Mouse (Mus musculus) kidney, postnatal 0 days (tissue): Measurements from ENCODE around the gene Sfta2. TPM values are rescaled to one million over a fixed set of nuclear protein-coding genes. Genes with fewer than 3 reads are reported as not detected.

Source experiments
- ATAC-seq: fragments of 200-750 bp; cut with Nextera tagmentation; replicated peaks from 2 replicates; pipeline ENCODE4 v1.8.0; 2017; ENCODE audit warnings: low read depth, moderate number of reproducible peaks, moderate TSS enrichment, moderate library complexity; ENCODE audit not compliant: low FRiP score
- DNase-seq: peaks from one replicate; pipeline ENCODE4 v3.0.0-alpha.2; 2016; ENCODE audit warnings: low spot score
- H3K27ac ChIP-seq: fragments of 300-500 bp; sonication (generic); 2 replicates; pipeline ENCODE4 v1.5.1; 2014; ENCODE audit warnings: mild to moderate bottlenecking
- H3K27me3 ChIP-seq: fragments of 300-500 bp; sonication (generic); 2 replicates; pipeline ENCODE4 v1.6.1; 2014; ENCODE audit warnings: low read length, mixed read lengths; ENCODE audit not compliant: insufficient read depth
- H3K36me3 ChIP-seq: fragments of 300-500 bp; sonication (generic); 2 replicates; pipeline ENCODE4 v1.6.1; 2014; ENCODE audit warnings: low read length, mixed read lengths; ENCODE audit not compliant: insufficient read depth
- H3K4me1 ChIP-seq: fragments of 300-500 bp; sonication (generic); replicated peaks from 2 replicates; pipeline ENCODE4 v1.6.1; 2014; ENCODE audit warnings: antibody characterized with exemption, low read length, mixed read lengths; ENCODE audit not compliant: insufficient read depth
- H3K4me2 ChIP-seq: fragments of 300-500 bp; sonication (generic); 2 replicates; pipeline ENCODE4 v1.6.1; 2014; ENCODE audit warnings: mild to moderate bottlenecking, low read length, moderate library complexity, mixed read lengths
- H3K4me3 ChIP-seq: fragments of 300-500 bp; sonication (generic); replicated peaks from 2 replicates; pipeline ENCODE4 v1.5.1; 2014; ENCODE audit warnings: low read depth, low read length
- H3K9ac ChIP-seq: fragments of 300-500 bp; sonication (generic); 2 replicates; pipeline ENCODE4 v1.6.1; 2014; ENCODE audit warnings: low read depth, low read length
- H3K9me3 ChIP-seq: fragments of 300-500 bp; sonication (generic); replicated peaks from 2 replicates; pipeline ENCODE4 v1.6.1; 2016; ENCODE audit warnings: low read length, inconsistent platforms, mixed read lengths
- CTCF ChIP-seq: IDR thresholded peaks from 2 replicates; pipeline ENCODE4 v1.5.1; 2016; ENCODE audit warnings: antibody characterized with exemption, low read depth, mild to moderate bottlenecking, moderate library complexity
- WGBS: fragments of 180-500 bp; shearing (Covaris S2); extraction: QIAGEN DNeasy Blood & Tissue Kit; methylation state at CpG from one replicate; pipeline ENCODE4 v1.1.7; 2014; 5-methylcytosine and 5-hydroxymethylcytosine counted together
- polyA plus RNA-seq: library from polyadenylated mRNA; unstranded; fragments of >200 nt; fragmentation: Nextera tagmentation; extraction: Ambion mirVana; gene quantifications from 2 replicates; pipeline ENCODE4 v1.2.1, GENCODE M21; 2015

Gene Sfta2
- polyA plus RNA-seq, 1 experiment from 2014 or later, result 5.0 TPM

DNA sequence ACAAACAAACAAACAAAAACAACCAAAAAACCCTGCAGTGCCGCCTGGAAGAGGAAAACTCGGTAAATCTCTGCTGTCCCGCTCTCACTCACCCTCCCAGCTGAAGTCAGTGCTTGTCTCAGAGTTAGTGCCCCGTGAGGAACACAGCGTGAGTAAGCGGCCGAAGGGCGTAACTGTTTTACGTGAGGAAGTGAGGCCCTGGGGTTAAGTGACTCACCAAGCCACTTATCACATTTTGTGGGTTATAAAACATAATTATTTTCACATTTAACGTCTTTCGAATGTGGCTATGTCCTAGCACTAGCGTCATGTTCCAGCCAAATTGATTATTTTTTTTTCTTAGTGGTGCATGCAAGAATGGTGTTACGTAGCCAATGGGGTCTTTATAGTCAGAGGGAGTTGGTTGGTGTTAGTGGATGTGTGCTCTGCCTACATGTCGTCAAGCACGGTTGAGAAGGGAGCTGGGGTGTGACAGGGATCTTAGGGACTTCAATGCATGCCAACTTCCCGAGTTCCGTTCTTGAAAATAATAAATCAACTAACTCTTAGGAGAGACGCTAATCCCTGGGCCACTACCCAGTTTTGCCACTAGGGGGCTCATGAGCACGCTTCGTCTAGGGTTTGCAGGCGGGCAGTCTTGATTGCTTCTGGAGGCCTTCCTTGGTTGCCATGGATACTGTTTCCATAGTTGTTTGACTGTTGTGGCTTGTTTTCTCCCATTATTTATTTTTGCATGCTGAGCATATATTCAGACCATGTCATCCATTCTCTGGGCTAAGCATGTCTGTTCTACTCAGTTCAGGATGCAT is 10.7 kb upstream of the Sfta2 start:
- TF ChIP-seq CTCF, result peak; percentile 98
- WGBS, result 26% methylated on average over 21 of the region's 21 CpGs
- Histone ChIP-seq H3K9ac (no peak overlapping the region), H3K27ac (no peak overlapping the region), H3K4me3 (no peak overlapping the region), H3K36me3 (no peaks in the 10 kb centered on the region), H3K4me1 (no peaks in the 10 kb centered on the region), H3K4me2 (peak overlapping the region; percentile 37), H3K9me3 (no peaks in the 10 kb centered on the region), H3K27me3 (no peaks in the 10 kb centered on the region)
- peak; percentile 92 for DNase-seq
- ATAC-seq, result peak; percentile 84

GRCm38 (mm10) chr17:35591219-35591578 is 10.2 kb upstream of the Sfta2 start:
- Histone ChIP-seq H3K4me2 (no peak overlapping the region), H3K4me3 (no peak overlapping the region), H3K27ac (no peak overlapping the region), H3K4me1 (no peaks in the 10 kb centered on the region), H3K9me3 (no peaks in the 10 kb centered on the region), H3K36me3 (no peaks in the 10 kb centered on the region), H3K27me3 (no peaks in the 10 kb centered on the region), H3K9ac (no peak overlapping the region)
- ATAC-seq (no peak), DNase-seq (no peak)
- 92% methylated on average over 7 of the region's 7 CpGs for WGBS
- no peak for TF ChIP-seq CTCF

DNA sequence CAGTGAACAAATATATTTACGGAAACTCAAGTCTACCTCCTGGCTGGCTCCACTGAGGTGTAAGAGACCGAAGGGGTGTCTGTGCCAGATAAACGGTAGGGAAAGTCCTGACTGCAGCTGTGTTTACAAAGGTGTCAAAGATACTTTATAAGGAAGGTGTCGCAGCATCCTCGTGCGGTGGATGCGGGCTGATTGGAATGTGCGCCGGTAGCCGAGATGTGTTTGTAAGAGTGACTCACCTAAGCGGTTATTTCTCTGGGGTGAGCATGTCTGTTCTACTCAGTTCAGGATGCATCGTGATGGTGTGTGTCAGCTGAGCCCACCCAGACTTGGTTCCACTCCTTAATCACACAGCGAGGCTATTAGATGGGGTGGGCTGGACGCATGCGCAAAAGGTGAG is 9.6 kb upstream of the Sfta2 start:
- no peaks in the 10 kb centered on the region for H3K9me3 ChIP-seq
- TF ChIP-seq CTCF, result no peak
- 86% methylated on average over 15 of the region's 15 CpGs for WGBS
- H3K27me3 ChIP-seq, result no peaks in the 10 kb centered on the region
- DNase-seq, result no peak
- ATAC-seq, result no peak
- no peak overlapping the region for H3K27ac ChIP-seq
- H3K36me3 ChIP-seq, result no peaks in the 10 kb centered on the region
- H3K9ac ChIP-seq, result no peak overlapping the region
- H3K4me1 ChIP-seq, result no peaks in the 10 kb centered on the region
- H3K4me3 ChIP-seq, result no peak overlapping the region
- H3K4me2 ChIP-seq, result no peak overlapping the region

- H3K27me3 ChIP-seq, result no peaks in the 10 kb centered on the region
- H3K27ac ChIP-seq, result no peak overlapping the region
- H3K9ac ChIP-seq, result no peak overlapping the region
- H3K9me3 ChIP-seq, result no peaks in the 10 kb centered on the region
- WGBS, result 79% methylated on average over 9 of the region's 9 CpGs
- DNase-seq, result no peak
- ATAC-seq, result no peak
- no peak for TF ChIP-seq CTCF
- no peaks in the 10 kb centered on the region for H3K4me1 ChIP-seq
- no peak overlapping the region for H3K4me2 ChIP-seq
- H3K4me3 ChIP-seq, result no peak overlapping the region
- no peaks in the 10 kb centered on the region for H3K36me3 ChIP-seq
Measured at GRCm38 (mm10) chr17:35592131-35592530, 9.2 kb upstream of the Sfta2 start.

- TF ChIP-seq CTCF, result no peak
- Histone ChIP-seq H3K4me1 (no peaks in the 10 kb centered on the region), H3K27ac (no peak overlapping the region), H3K9ac (no peak overlapping the region), H3K36me3 (no peaks in the 10 kb centered on the region), H3K27me3 (no peaks in the 10 kb centered on the region), H3K9me3 (no peaks in the 10 kb centered on the region), H3K4me2 (no peak overlapping the region), H3K4me3 (no peak overlapping the region)
- DNase-seq (no peak), ATAC-seq (no peak)
- 33% methylated on average over 4 of the region's 4 CpGs for WGBS
Measured at GRCm38 (mm10) chr17:35593786-35594185, 7.6 kb upstream of the Sfta2 start.

GRCm38 (mm10) chr17:35594456-35594855 is 6.9 kb upstream of the Sfta2 start:
- 85% methylated on average over 7 of the region's 7 CpGs for WGBS
- H3K4me1 ChIP-seq, result no peaks in the 10 kb centered on the region
- DNase-seq, result no peak
- H3K9ac ChIP-seq, result no peak overlapping the region
- no peak overlapping the region for H3K4me3 ChIP-seq
- TF ChIP-seq CTCF, result no peak
- H3K27ac ChIP-seq, result no peak overlapping the region
- no peak for ATAC-seq
- no peaks in the 10 kb centered on the region for H3K9me3 ChIP-seq
- H3K4me2 ChIP-seq, result no peak overlapping the region
- no peaks in the 10 kb centered on the region for H3K36me3 ChIP-seq
- no peaks in the 10 kb centered on the region for H3K27me3 ChIP-seq

DNA sequence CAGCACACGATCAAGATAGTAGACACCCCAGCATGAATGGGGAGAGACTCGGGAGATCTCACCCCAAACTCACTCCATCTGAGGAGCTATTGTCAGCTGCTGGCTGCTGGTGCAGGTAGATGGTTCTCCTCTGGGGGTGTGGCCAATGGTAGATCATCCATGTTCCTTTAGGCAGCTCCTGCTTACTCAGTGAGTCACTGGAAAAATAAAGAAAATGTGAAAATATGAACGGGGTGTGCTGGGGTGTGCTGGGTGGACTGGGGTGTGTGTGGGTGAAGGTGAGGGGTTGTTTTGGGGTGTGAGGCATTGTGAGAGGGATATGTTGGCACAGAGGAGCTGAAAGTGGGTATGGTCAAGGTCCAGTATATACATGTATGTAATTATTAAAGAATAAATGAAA is 4.0 kb upstream of the Sfta2 start:
- Histone ChIP-seq H3K27ac (no peak overlapping the region), H3K4me3 (no peak overlapping the region), H3K36me3 (no peaks in the 10 kb centered on the region), H3K4me1 (no peaks in the 10 kb centered on the region), H3K9ac (no peak overlapping the region), H3K4me2 (no peak overlapping the region), H3K9me3 (no peaks in the 10 kb centered on the region), H3K27me3 (no peaks in the 10 kb centered on the region)
- DNase-seq (no peak), ATAC-seq (no peak)
- no peak for TF ChIP-seq CTCF
- WGBS, result 92% methylated on average over 3 of the region's 3 CpGs
